Mouse (Mus musculus): Measurements from ENCODE around the gene Ccr4.

Gene Ccr4

GRCm38 (mm10) chr9:114504816-114505215, at the start of gene Ccr4:
Ccr4 (minus strand) TSS chr9:114504916.
- in situ Hi-C loops (cut with MboI, MseI) = no loop called here

GRCm38 (mm10) chr9:114553828-114554227, 49.1 kb upstream of the Ccr4 start:
- in situ Hi-C loops (cut with MboI, MseI) = no loop called here

- in situ Hi-C loops (cut with MboI, MseI) = no loop called here
Observed at GRCm38 (mm10) chr9:114550033-114550432, 45.3 kb upstream of the Ccr4 start.

GRCm38 (mm10) chr9:114549117-114549516, 44.4 kb upstream of the Ccr4 start:
- in situ Hi-C loops (cut with MboI, MseI) = no loop called here

- in situ Hi-C loops (cut with MboI, MseI) = no loop called here
Observed at GRCm38 (mm10) chr9:114548496-114548895, 43.8 kb upstream of the Ccr4 start.

- in situ Hi-C loops (cut with MboI, MseI) = no loop called here
Observed at GRCm38 (mm10) chr9:114547643-114548077, 42.9 kb upstream of the Ccr4 start.

GRCm38 (mm10) chr9:114546765-114547164, 42.0 kb upstream of the Ccr4 start:
- in situ Hi-C loops (cut with MboI, MseI) = no loop called here

GRCm38 (mm10) chr9:114544754-114545393, 40.2 kb upstream of the Ccr4 start:
- in situ Hi-C loops (cut with MboI, MseI) = no loop called here

GRCm38 (mm10) chr9:114543882-114544753, 39.4 kb upstream of the Ccr4 start:
- in situ Hi-C loops (cut with MboI, MseI) = no loop called here

- in situ Hi-C loops (cut with MboI, MseI) = no loop called here
Observed at GRCm38 (mm10) chr9:114541279-114541741, 36.6 kb upstream of the Ccr4 start.

GRCm38 (mm10) chr9:114538996-114539563, 34.4 kb upstream of the Ccr4 start:
- in situ Hi-C loops (cut with MboI, MseI) = no loop called here

GRCm38 (mm10) chr9:114536628-114537027, 31.9 kb upstream of the Ccr4 start:
- in situ Hi-C loops (cut with MboI, MseI) = no loop called here

- in situ Hi-C loops (cut with MboI, MseI) = no loop called here
Observed at GRCm38 (mm10) chr9:114534747-114535517, 30.2 kb upstream of the Ccr4 start.

GRCm38 (mm10) chr9:114533848-114534247, 29.1 kb upstream of the Ccr4 start:
- in situ Hi-C loops (cut with MboI, MseI) = no loop called here

- in situ Hi-C loops (cut with MboI, MseI) = no loop called here
Observed at GRCm38 (mm10) chr9:114531276-114531675, 26.6 kb upstream of the Ccr4 start.

GRCm38 (mm10) chr9:114528680-114529048, 23.9 kb upstream of the Ccr4 start:
- in situ Hi-C loops (cut with MboI, MseI) = no loop called here

- in situ Hi-C loops (cut with MboI, MseI) = no loop called here
Observed at GRCm38 (mm10) chr9:114527992-114528679, 23.4 kb upstream of the Ccr4 start.

GRCm38 (mm10) chr9:114527085-114527484, 22.4 kb upstream of the Ccr4 start:
- in situ Hi-C loops (cut with MboI, MseI) = no loop called here

GRCm38 (mm10) chr9:114526581-114526980, 21.9 kb upstream of the Ccr4 start:
- in situ Hi-C loops (cut with MboI, MseI) = no loop called here

GRCm38 (mm10) chr9:114525891-114526290, 21.2 kb upstream of the Ccr4 start:
- in situ Hi-C loops (cut with MboI, MseI) = no loop called here

GRCm38 (mm10) chr9:114525073-114525633, 20.4 kb upstream of the Ccr4 start:
- in situ Hi-C loops (cut with MboI, MseI) = no loop called here
